Mouse (Mus musculus) natural killer cell, adult 2 months (primary cell): ENCODE data around the gene Pnmt.

Experiments used
- DNase-seq, 2 experiments: peaks; one replicate each; pipeline ENCODE4 v3.0.0; 2022; ENCODE audit warnings: low spot score in 2 of 2

The Pnmt gene

GRCm38 (mm10) chr11:98413731-98414130, 27.5 kb downstream of the Pnmt start:
- DNase-seq = no peak

- DNase-seq = no peak
These were observed 27.9 kb downstream of the Pnmt start for GRCm38 (mm10) chr11:98414162-98414561.

GRCm38 (mm10) chr11:98417074-98417473, 30.8 kb downstream of the Pnmt start:
- no peak for DNase-seq

- DNase-seq = no peak
These were observed 32.0 kb downstream of the Pnmt start for GRCm38 (mm10) chr11:98418273-98418672.

- DNase-seq = no peak
These were observed 32.8 kb downstream of the Pnmt start for GRCm38 (mm10) chr11:98418939-98419547.

GRCm38 (mm10) chr11:98426592-98426991, 40.3 kb downstream of the Pnmt start:
- no peak for DNase-seq

- no peak for DNase-seq
These were observed 42.2 kb downstream of the Pnmt start for GRCm38 (mm10) chr11:98428436-98428835.

GRCm38 (mm10) chr11:98431743-98432502, 45.7 kb downstream of the Pnmt start:
- no peak for DNase-seq

- no peak for DNase-seq
These were observed 49.5 kb downstream of the Pnmt start for GRCm38 (mm10) chr11:98435723-98436122.

GRCm38 (mm10) chr11:98437441-98437840, 51.2 kb downstream of the Pnmt start:
- DNase-seq = no peak
